Mouse (Mus musculus) CH12.LX (cell line): Measurements from ENCODE around the gene 1700025C18Rik.

Source experiments
- CTCF ChIP-seq, 2 experiments: IDR thresholded peaks in 1 of 2; conservative IDR thresholded peaks in 1 of 2; 2 replicates each; pipeline ENCODE4 v1.5.1; 2011 to 2012; ENCODE audit warnings: low read depth in 2 of 2, low read length in 2 of 2, improper control_type of control experiment in 1 of 2, inconsistent platforms in 1 of 2, mild to moderate bottlenecking in 1 of 2, moderate library complexity in 1 of 2
- E2F4 ChIP-seq: IDR thresholded peaks from 2 replicates; pipeline ENCODE4 v1.6.1; 2011; ENCODE audit warnings: low read depth, low read length, improper control_type of control experiment; ENCODE audit not compliant: insufficient replicate concordance
- EP300 ChIP-seq: IDR thresholded peaks from 2 replicates; pipeline ENCODE4 v1.6.1; 2011; ENCODE audit warnings: low read length, improper control_type of control experiment
- GABPA ChIP-seq: IDR thresholded peaks from 2 replicates; pipeline ENCODE4 v1.6.1; 2012; ENCODE audit warnings: low read depth, low read length, improper control_type of control experiment, inconsistent platforms; ENCODE audit not compliant: insufficient replicate concordance
- HCFC1 ChIP-seq: IDR thresholded peaks from 2 replicates; pipeline ENCODE4 v1.6.1; 2012; ENCODE audit warnings: low read depth, mild to moderate bottlenecking, inconsistent platforms, low read length, improper control_type of control experiment
- KAT2A ChIP-seq: IDR thresholded peaks from 2 replicates; pipeline ENCODE4 v1.6.1; 2012; ENCODE audit warnings: low read length, improper control_type of control experiment, inconsistent platforms; ENCODE audit not compliant: insufficient replicate concordance
- MAFK ChIP-seq: IDR thresholded peaks from 2 replicates; pipeline ENCODE4 v1.6.1; 2011; ENCODE audit warnings: low read length, improper control_type of control experiment; ENCODE audit not compliant: insufficient replicate concordance
- MAZ ChIP-seq: IDR thresholded peaks from 2 replicates; pipeline ENCODE4 v1.6.1; 2012; ENCODE audit warnings: low read depth, mild to moderate bottlenecking, inconsistent platforms, low read length, improper control_type of control experiment, moderate library complexity
- MEF2A ChIP-seq: IDR thresholded peaks from 2 replicates; pipeline ENCODE4 v1.6.1; 2014; ENCODE audit warnings: low read depth, mild to moderate bottlenecking, inconsistent platforms, low read length, improper control_type of control experiment, borderline replicate concordance
- POLR2A ChIP-seq: IDR thresholded peaks from 2 replicates; pipeline ENCODE4 v1.6.1; 2011; ENCODE audit warnings: low read depth, mild to moderate bottlenecking, improper control_type of control experiment, low read length
- UBTF ChIP-seq: IDR thresholded peaks from 2 replicates; pipeline ENCODE4 v1.6.1; 2012; ENCODE audit warnings: low read depth, mild to moderate bottlenecking, inconsistent platforms, low read length, improper control_type of control experiment, moderate library complexity
- USF1 ChIP-seq: IDR thresholded peaks from 2 replicates; pipeline ENCODE4 v1.6.1; 2014; ENCODE audit warnings: low read depth, mild to moderate bottlenecking, inconsistent platforms, low read length, improper control_type of control experiment

DNA sequence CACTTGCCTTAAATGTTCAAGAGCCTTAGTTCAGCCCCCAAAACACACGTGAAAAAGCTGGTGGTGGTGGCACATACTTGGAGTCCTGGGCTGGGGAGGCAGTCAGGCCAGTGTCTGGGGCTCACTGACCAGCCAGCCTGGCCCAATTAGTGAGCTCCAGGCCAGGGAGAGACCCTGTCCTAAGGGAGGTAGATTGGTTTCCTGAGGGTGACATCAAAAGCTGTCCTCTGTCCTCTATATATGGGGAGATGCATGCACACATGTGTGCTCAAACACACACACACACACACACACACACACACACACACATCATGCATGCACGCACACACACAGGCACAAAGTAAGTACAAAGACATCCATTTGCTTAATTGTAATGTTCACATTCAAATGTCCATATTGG is 46.8 kb downstream of the 1700025C18Rik start:
- TF ChIP-seq MAFK (no peak), EP300 (no peak), POLR2A (no peak), CTCF (conservative IDR thresholded peaks at IDR 0.05 in 1 of 2, IDR thresholded peaks at IDR 0.05 in 1 of 2; ENCODE audit: low read depth in 2 of 2, low read length in 2 of 2) (no peak), GABPA (no peak), UBTF (no peak), E2F4 (no peak), MAZ (no peak), MEF2A (no peak), USF1 (no peak), KAT2A (no peak), HCFC1 (no peak)
